Mouse (Mus musculus): ENCODE data around the gene Chrnb4.

Chrnb4 gene

DNA sequence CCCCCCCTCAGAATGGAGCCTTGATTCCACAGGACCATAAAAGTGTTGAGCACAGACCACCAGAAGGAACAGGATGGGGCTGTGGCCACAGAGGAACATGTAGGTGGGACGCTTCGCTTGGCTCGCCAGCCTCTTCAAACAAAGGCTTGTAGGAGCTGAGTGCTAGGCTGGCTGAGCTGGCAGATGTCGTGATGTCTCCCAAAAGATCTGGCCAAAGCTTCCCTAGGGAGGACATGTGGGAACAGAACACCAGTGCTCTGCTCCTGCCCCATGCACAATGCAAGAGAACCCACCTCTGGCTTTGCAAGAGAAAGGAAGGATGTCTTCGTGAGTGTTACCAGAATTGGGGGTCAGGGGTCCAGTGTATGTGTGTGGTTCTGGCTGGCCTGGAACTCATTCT, 25.3 kb downstream of the Chrnb4 start:
- DNase-seq (ENCODE audit: low spot score): no peak

DNA sequence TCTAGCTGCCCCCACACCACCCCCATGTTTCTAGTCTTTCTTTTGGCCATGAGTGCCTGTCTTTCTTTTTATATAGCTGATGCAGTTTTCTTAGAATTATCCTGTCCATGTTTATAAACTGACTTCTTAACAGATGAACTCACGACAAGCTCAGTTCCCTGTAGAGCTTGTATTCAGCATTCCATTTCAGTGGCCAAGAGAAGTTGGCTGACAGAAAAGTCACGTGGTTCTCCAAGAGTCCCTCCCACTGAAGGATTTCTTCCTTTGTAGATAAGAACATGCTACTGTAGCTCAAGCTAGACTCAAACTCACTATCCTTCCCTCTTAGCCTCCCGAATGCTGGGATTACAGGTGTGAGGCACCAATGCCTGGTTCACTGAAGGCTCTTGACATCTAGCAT, 31.7 kb downstream of the Chrnb4 start:
- no peak for DNase-seq (ENCODE audit: low spot score)

DNA sequence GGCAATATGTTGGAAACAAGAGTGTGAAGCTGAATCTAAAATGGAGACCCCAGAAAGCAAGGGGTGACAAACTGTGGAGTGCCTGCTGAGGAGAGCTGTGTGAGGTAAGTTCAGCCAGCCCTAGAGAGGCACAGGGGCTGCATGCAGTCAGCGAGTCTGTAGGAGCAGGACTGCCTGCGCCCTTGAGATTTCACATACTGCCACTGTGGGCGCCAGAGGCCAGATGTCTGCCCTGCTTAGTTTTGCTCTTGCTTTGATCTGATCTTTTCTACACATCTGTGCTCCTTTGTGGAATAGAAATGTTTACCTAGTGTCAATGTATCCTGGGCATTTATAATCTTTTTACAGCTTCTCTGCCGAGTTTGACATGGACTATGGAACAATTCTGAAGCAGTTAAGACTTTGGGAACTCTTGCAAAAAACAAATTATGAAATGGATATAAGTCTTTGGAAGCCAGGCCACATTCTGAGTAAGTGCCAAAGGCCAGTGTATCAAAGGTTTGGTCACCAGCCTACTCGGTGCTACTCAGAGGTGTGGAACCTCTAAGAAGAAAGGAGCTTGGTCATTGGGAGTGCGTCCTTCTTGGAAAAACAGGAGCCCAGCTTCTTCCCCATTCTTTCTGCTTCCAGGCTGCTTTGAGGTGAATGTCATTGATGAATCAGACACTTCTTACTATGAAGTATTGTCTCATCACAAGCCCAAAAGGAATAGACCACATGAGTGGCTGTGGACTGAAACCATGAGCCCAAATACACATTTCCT, 37.8 kb downstream of the Chrnb4 start:
- DNase-seq (ENCODE audit: low spot score): no peak

DNA sequence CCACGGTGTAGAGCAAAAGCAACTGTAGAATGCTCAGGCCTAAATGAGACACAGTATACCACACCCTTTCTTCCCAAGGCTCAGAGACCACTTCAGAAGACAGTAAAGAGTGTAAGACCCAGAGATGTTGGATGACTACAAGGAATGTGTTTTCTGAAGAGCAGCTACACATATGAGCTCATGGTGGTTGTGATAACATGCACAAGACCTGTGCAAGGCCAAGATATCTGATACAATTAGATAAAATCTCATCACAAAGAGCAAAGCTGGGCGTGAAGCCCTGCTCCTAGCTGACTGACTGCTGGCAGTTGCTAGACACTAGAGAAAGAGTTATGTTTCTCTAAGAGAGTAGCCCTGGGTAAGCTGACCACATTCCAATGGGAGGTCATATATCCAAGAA, 38.9 kb downstream of the Chrnb4 start:
- DNase-seq (ENCODE audit: low spot score): no peak

DNA sequence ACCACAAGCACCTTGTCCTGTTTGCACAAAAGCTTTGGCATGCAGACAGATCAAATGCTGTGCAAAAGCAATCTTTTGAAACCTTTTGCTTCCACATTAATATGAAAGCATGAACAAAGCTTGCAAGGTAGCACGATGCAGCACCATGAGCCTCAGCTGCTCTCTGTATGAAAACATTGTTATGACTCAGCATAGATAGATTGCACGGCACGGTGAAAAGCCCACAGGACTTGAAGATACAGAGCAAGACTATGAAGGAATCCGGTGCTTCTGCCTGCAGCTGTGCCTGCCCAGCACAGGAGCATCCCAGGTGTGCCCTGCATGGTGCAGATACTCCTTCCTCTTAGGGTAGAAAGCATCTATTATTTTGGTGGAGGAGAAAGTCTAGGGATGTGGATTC, 45.0 kb downstream of the Chrnb4 start:
- DNase-seq (ENCODE audit: low spot score): no peak

DNA sequence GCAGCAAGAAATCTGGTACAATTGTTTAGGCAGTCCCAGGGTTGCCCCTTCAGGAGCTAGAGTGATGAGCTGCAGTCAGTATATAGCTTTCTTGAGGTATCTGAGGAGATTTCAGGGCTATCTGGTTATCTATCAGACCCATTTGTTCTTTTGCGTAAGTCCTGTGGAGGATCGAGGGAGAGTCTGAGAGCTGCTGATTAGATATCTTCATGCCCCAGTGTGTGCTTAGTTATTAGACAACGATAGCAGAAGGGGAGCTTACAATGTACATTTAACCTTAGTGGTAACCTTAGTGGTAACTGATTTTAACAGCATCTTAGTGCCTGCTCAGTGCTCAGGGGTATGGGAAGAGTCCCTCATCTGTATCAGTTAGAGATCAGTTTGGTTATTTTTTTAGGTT, 52.9 kb downstream of the Chrnb4 start:
- DNase-seq (ENCODE audit: low spot score): no peak

DNA sequence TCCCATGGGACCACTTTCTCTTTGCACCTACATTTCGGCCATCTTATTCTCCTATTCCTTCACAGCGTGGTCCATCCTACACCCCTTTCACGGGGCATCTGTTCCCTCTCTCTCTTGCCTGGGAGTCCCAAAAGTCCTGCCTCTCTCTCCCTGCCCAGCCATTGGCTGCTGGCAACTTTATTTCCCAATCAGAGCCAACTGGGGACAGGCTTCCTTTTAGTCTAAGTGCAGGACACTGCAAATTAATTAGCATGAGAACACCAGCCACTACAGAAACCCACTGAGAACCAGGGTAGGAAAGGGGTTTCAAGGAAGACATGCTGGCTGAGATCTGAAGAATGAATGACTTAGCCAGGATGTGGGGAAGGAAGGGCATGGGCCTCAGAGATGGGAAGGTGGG, 54.2 kb downstream of the Chrnb4 start:
- DNase-seq (ENCODE audit: low spot score): no peak

DNA sequence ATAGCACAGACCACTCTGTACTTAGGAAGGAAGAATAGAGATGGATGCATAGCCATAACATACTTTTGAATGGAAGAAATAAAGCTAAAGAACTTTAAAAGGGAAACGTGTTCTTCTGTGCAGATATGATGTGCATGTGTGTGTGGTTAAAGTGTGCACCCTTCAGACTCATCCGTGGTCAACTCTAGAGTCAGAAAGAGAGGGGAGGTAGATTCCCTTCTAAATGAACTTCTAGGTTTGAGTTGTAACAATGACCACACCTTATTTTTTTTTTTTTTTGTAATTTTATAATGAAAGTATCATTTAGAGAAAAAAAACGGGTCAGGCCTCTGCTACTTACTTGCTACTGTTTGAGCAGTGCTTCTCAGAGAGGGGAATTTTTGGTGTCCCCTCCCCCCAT, 58.2 kb downstream of the Chrnb4 start:
- DNase-seq (ENCODE audit: low spot score): no peak

DNA sequence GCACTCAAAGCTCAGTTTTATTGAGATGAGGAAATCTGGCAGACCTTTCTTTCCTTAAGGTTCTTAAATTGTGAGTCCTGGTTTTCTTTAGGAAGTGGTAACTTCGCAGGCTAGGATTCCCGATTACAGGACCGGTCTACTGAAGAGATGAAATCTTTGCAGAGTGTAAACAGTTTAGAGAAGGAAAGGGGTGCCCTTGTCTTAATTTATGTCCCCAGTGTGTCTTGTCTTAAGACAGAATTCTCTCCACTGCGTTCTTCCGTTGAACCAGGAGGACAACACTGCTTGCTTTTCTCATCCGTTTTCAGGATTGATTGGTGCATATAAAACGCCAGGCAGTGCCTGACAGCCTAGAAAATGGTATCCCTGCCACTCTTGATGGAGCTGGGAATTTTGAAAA, 66.2 kb downstream of the Chrnb4 start:
- no peak for DNase-seq (ENCODE audit: low spot score)

DNA sequence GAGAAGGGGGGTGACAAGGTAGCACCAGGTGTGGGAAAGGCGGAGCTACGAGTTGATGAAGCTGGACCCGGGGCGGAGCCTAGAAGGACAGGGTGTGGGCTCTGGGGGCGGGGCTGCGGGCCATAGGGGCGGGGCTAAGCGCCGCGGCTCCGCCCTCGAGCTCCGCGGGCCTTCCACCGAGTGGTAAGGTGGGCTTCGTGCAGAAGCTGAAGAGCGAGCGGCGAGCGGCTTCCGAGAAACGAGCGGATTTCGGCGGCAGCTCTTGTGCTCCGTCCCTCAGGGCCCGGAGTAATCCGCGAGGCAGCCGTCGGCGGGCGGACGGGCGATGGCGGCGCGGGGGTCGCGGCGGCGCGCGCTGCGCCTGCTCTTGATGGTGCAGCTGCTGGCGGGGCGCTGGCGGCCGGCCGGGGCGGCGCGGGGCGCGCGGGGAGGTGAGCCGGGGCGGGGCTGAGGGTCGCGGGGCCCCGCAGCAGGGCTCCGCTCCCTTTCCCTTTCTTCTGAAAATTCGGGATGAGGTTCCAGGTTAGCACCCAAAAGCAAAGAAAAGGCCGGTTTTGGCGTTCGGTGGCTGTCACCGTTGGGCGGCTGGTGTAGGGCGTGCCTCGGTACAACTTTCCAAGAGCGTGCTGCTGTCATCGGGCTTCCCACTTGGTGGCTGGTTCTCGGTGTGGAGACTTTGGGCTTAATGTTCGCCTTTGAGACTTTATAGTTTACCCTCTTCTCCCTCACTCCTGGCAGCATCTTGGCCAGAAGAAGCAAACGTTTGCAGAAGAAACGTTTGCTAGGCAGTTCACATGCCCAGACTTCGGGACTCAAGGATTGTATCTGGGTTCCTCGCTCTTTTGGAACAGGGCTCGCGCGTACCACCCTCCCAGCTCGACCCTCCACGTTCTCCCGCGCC, 67.0 kb downstream of the Chrnb4 start:
- no peak for DNase-seq (ENCODE audit: low spot score)

DNA sequence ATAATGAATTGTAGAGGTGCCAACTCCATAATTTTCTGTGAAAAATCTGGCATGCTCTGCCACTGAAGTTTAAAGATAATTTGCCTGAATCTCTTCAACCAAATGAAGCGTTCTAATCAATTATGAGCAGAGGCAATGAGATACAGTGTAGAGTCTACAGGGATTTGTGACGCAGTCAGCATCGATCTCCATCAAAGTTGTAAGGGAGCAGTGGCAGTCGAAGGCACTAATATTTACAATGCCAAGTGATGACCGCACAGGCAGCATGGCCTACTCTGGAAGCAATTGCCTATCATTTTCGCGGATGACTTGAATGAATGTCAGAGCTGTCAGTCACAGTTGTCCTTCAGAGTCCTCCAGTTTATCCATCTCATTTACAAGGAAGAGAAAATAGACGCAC, 67.9 kb downstream of the Chrnb4 start, which contains the start of gene Chrna5:
TSS of gene Chrna5 (plus strand) at position 207 of the 400 bp plus-strand sequence.
- DNase-seq (ENCODE audit: low spot score): no peak
